Mouse (Mus musculus): ENCODE measurements around the gene Lpgat1. TPM values are rescaled to one million over a fixed set of nuclear protein-coding genes. Genes with fewer than 3 reads are reported as not detected.

Gene Lpgat1
- total RNA-seq, 2 experiments from 2014 or later = 185 to 194 TPM

DNA sequence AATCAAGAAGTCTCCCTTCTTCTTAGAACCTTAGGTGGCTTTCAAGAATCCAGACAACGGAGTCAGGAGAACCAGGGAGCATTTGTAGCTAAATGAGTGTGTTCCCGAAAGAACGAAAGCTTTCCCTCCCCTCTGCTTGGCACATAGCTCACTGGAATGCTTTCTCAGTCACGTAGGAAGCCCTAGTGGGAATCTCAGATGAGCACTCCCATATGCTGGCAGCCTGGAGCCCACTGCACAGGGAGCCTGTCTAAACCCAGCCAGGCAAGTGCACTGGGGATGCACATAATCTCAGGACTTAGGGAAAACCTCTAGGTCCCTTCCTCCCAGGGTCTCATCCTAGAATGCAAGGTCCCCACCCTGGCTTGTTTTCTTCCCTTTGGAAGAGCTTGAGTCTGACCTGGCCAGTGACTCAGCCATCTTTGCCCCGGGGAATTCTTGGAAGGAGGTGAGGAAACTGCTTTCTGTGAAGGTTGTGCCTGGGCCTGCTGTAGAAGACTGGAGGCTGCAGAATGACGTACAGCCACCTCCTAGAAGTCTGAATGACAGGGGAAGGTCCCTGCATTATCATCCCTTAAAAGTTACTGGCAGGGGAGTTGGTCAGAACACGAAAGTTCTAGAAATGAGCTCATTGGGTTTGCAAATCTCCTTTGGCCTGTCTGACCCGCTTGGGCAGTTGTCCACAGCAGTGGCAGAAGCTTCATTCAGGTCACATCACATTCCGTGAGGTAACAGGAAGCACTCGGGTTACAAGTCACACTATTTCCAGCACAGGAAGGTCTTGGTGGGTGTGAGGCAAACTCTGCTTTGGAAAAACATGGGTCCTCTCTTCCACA lies 85.4 kb downstream of the Lpgat1 start:
- peak; percentile 33 to 52 for DNase-seq (ENCODE audit: low spot score in 2 of 2)

DNA sequence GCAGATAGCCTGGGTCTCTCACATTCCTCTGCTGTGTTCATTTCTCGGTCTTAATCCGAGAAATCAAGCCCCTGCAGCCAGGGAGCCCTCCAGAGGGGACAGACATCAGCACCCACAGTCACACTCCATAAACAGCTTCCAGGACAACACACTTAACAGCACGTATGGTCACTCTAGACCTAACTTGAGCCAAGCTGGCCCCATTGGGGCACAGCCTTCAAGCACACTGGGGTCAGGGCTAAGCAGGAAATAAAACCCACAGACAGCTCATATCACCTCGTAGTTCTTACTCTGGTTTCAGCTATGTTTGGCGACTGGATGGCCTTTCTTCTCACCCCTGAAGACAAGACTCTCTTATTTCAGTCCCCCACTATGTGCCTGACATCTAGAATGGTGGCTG lies 87.1 kb downstream of the Lpgat1 start:
- DNase-seq (ENCODE audit: low spot score in 2 of 2) = no peak

DNA sequence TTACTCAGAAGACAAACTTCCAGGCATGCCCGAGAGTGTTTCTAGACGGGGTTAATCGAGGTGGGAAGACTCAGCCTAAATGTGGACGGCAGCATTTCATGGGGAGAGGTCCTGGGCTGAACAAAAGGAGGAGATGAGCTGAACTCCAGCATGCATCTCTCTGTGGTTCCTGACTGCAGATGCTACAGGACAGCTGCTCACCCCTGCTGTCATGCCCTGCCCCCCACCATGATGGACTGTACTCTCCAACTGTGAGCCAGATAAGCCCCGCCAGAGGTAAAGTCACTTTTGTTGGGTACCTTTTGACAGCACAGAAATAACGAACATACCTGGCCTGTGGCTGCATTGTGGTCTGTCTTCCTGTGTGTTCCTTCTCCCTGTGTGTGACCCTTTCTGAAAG lies 88.2 kb downstream of the Lpgat1 start:
- DNase-seq (ENCODE audit: low spot score in 2 of 2) = no peak

- no peak for DNase-seq (ENCODE audit: low spot score in 2 of 2)
These were observed 89.1 kb downstream of the Lpgat1 start for GRCm38 (mm10) chr1:191806740-191807139.

- no peak for DNase-seq (ENCODE audit: low spot score in 2 of 2)
These were observed 90.3 kb downstream of the Lpgat1 start for GRCm38 (mm10) chr1:191807979-191808378.

GRCm38 (mm10) chr1:191808688-191809223 lies 91.1 kb downstream of the Lpgat1 start:
- peak; percentile 26 to 45 for DNase-seq (ENCODE audit: low spot score in 2 of 2)

GRCm38 (mm10) chr1:191811774-191812173 lies 94.1 kb downstream of the Lpgat1 start:
- DNase-seq (ENCODE audit: low spot score in 2 of 2) = no peak

DNA sequence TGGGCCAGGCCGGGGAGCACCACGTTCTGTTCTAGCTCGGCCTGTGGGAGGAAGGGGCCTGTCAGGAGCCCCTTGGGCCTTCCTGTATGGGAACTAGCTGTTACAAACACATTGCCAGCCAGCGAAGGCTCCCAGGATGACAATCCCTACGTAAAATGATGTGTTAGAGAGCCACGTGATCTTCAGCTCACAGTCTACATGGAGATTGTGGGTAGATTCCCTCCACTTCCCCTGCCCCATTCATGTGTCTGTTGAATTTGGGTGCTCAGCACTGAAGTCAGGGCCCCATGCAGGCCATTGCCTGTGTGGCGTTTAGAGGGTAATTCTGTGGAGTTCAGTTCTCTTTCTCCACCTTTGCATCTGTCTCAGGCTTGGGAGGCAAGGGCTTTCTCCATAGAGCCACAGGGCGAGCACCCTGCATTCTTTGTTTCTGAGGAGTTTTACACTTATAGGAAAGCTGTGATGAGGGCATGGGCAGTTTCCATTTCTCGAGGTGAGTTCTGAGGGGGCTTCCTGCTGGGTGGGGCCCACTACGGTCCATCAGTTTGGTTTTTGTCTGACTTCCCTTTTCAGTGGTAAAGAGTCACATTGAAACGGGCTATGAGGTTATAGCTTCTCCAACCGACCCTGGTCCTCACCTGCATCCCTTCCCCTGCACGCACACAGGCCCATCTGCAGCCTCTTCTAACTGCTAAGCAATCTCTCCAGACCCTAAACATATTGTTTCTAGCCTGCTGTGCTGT lies 95.5 kb downstream of the Lpgat1 start:
- no peak for DNase-seq (ENCODE audit: low spot score in 2 of 2)

- DNase-seq (ENCODE audit: low spot score in 2 of 2) = no peak
These were observed 96.6 kb downstream of the Lpgat1 start for GRCm38 (mm10) chr1:191814240-191814639.

GRCm38 (mm10) chr1:191814935-191815334 lies 97.3 kb downstream of the Lpgat1 start:
- no peak for DNase-seq (ENCODE audit: low spot score in 2 of 2)

DNA sequence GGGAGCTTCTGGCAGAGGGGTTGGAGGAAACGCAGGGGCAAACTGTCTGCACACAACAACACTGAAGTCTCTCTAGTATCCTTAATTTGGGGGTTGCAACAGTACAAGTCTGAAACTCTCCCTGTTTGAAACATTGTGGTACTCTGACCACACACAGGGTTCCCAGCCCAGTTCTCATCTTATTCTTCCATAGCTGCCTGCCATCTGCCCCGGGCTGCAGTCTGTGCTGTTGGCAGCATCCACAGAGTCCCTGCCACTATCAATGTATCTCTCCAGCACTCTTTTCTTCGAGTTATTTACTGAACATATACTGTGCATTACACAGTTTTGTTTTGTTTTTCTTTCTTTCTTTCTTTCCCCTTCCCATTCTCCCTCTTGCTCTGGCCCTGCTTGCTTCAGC lies 99.0 kb downstream of the Lpgat1 start:
- no peak for DNase-seq (ENCODE audit: low spot score in 2 of 2)

DNA sequence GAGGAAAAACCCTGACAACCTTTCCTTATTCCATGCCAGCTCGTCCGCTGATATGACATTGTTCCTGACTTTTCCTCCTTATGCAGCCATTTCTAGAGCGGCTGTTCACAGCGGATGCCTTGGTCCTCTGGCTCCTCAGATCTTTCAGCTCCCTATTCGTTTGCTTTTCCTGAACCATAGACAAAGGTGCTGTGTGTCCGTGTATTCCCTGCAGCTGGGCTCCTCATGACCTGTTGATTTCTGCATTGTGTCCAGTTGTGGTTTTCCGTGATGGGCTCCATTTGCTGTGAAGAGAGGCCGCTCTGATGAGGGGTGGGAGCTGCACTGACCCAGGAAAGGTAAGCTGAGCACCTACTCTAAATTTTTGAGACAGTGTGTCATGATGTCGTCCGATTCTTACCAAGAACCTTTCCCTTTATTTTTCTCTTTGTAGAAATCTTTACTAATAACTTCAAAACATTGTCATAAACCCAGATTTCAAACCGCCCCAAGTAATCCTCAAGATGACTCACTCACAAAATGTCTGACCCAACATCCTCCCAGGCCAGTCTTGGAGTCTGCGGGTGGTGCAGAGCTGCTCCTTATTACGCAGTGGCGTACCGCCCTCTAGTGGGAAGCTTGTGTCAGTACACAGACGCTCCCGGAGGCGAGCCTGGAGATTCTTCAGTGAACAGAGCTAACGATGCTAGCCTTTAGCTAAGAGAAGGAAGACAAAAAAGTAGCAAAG lies 99.9 kb downstream of the Lpgat1 start:
- DNase-seq (ENCODE audit: low spot score in 2 of 2) = peak; percentile 84 to 87

DNA sequence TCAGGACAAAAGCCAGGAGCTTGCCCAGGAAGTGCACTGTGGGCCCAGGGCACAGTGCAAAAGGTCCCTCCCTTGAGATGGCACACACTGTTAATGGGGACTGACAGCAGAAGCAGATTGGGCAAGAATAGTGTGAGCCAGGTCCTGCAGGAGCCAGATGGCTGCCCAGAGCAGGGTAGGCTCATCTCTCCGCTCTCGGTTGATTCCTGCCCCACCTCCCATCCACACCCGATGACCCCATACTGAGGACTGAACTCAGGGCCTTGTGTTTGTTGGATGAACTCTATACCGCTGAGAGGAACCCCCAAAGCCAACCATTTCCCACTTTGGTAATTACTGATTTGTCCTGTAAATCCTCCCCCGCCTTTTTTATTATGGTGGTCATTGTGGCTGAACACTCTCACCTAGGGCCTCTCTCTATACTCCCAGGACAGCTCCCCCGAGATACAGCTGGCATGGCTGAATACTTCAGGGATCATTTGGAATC lies 100.6 kb downstream of the Lpgat1 start:
- DNase-seq (ENCODE audit: low spot score in 2 of 2) = no peak

- DNase-seq (ENCODE audit: low spot score in 2 of 2) = no peak
These were observed 101.4 kb downstream of the Lpgat1 start for GRCm38 (mm10) chr1:191819026-191819425.

DNA sequence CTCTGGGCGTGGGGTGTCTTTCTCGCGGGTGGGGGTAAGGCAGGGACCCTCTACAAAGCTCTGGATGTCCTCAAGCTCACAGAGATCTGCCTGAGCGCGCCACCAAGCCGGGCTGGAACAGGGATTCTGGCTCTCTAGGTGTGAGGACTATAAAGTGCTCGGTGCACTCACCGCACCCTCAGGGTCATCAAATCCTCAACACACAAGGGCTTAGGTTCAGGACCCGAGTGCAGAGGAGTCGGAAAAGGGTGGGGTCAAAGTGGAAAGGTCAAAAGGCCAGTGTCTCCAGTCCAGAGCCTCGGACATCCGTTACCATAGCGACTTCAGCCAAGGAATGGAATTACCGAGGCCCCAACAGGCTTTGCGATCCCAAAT lies 103.3 kb downstream of the Lpgat1 start:
- DNase-seq (ENCODE audit: low spot score in 2 of 2) = no peak

- DNase-seq (ENCODE audit: low spot score in 2 of 2) = peak; percentile 98 to 99
These were observed 103.9 kb downstream of the Lpgat1 start, which contains the start of gene Nek2 for GRCm38 (mm10) chr1:191821326-191822091. TSS of gene Nek2 (plus strand) at chr1:191821444.

- peak; percentile 15 to 22 for DNase-seq (ENCODE audit: low spot score in 2 of 2)
These were observed 111.5 kb downstream of the Lpgat1 start for GRCm38 (mm10) chr1:191829124-191829523.

- DNase-seq (ENCODE audit: low spot score in 2 of 2) = no peak
These were observed 115.8 kb downstream of the Lpgat1 start for GRCm38 (mm10) chr1:191833396-191833795.

Data from left cerebral cortex, adult 18-20 months (tissue).